Mouse (Mus musculus) spleen, embryonic (tissue): ENCODE measurements around the gene Ephx1.

Experiments used
- CTCF ChIA-PET: fragments of 350-600 bp; sonication (Branson Sonifier 250); formaldehyde crosslinking; loops from one replicate; lab custom pipeline; 2022; lab: Charles Lee

The Ephx1 gene

DNA sequence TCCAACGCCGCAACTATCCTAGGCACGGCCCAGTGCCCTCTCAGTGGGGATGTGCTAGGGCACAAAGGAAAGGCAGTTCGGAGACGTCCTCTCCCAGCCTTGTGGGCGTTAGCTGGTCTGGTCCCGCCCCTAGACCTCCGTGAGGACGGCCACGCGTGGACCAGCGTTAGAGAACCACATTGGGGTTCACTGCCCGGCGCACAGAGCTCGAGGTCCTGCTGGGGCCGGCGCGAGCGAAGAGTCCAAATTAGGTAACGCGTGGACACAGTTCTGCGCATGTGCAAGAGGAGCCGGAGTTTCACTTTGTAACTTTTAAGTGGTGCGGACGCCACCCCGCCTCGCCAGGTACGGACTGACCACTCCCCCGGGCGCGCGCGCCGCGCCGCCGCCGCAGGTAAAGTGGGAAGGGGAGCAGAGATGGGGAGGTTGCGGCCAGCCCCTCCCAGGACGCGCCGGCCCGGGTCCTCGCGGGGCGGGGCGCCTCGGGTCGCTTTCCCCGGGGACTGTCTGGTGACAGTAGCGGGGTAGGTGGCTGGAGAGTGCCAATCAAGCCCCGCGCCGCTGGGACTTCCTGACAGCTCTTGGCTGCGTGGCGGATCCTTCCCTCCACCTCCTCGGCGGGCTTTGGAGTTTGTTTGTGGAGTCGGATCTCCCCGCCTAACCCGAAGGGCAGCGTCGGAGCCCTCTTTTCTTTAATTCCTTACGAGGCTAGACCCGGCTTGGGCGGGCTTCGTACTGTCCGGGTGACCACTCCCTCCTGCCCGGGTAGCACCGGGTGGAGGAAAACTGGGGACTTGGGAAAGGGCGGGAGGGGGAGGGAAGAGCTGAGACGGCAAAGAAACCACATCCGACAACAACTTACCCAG, 78.3 kb downstream of the Ephx1 start, which contains the start of gene Tmem63a:
Gene Tmem63a (plus strand): TSS at position 179 of the 866 bp plus-strand sequence.
- CTCF ChIA-PET: no interaction called here

DNA sequence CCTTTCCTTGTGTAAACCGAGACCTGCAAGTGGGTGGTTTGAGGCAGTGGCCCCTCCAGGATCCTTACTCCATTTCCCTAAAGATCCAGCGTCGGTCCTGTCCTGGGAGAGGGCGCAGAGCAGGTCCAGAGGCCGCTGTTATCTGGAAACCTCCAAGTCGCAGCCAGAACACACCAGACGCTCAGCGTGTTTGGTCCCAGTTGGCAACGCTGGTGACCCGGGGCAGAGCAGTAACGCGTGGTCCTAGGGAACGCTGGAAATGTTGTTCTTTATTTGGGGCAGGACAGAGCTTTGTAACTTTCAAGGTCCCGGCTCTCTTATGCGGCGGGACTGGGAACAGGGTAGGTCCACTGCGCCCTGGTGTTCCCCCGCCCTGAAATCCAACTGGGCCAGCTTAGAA, 79.0 kb downstream of the Ephx1 start:
- CTCF ChIA-PET: interaction anchor here (1.0 kb wide), 1 partner anchor 37 kb away, joined by 5 read pairs; the partner anchor contains the start of gene Pycr2

GRCm38 (mm10) chr1:180940776-180941460, 79.8 kb downstream of the Ephx1 start:
- CTCF ChIA-PET: interaction anchor here (0.6 to 1.0 kb wide), 4 partner anchors 10 to 40 kb away, joined by 3 to 16 read pairs (median 4); partner anchors contain the start of gene Pycr2

DNA sequence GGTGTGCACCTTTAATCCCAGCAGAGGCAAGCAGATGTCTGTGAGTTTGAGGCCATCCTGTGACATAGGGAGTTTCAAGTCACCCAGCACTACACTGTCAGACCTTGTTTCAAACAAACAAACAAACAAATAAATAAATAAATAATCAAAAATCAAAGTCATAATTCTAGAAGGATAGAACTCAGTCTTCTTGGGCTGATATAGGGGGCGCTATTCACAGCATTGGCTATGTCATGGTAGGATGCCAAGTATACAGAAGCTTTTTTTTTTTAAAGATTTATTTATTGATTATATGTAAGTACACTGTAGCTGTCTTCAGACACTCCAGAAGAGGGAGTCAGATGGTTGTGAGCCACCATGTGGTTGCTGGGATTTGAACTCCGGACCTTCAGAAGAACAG, 81.9 kb downstream of the Ephx1 start:
- CTCF ChIA-PET: interaction anchor here (0.6 to 0.7 kb wide), 4 partner anchors 16 to 159 kb away, joined by 4 to 5 read pairs (median 4); no protein-coding TSS in a partner anchor

GRCm38 (mm10) chr1:180937631-180938030, 83.1 kb downstream of the Ephx1 start:
- CTCF ChIA-PET: interaction anchor here (0.6 to 1.0 kb wide), 3 partner anchors 12 to 1178 kb away, joined by 3 to 6 read pairs (median 4); no protein-coding TSS in a partner anchor

GRCm38 (mm10) chr1:180936610-180937398, 83.9 kb downstream of the Ephx1 start:
- CTCF ChIA-PET: interaction anchor here (1.0 kb wide), 1 partner anchor 1178 kb away, joined by 3 read pairs; no protein-coding TSS in a partner anchor

- CTCF ChIA-PET: interaction anchor here (0.5 to 0.8 kb wide), 2 partner anchors 8 to 61 kb away, joined by 3 read pairs; no protein-coding TSS in a partner anchor
These were observed 86.0 kb downstream of the Ephx1 start, which contains the start of gene Lefty1 for GRCm38 (mm10) chr1:180934467-180935419. Gene Lefty1, plus strand, starts transcription at chr1:180935022.

DNA sequence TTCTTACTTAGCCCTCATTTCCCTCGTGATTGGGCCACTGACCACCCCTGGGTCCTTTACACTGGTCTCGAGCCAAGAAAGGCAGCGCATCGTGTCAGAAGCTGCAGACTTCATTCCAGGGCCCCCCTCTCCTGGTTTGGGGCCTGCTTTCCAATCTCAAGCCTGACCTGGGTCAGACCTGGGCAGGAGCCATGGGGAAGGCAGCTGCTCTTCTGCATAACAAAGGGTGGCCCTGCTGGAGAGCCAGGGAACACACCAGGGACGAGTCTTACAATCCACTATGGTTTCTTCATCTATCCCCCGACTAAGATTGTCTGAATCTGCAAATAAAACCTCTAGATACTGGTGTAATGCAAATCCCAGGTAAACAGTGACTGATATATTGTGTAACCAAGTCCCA, 87.0 kb downstream of the Ephx1 start:
- CTCF ChIA-PET: no interaction called here

GRCm38 (mm10) chr1:180931106-180931505, 89.6 kb downstream of the Ephx1 start:
- CTCF ChIA-PET: interaction anchor here (0.6 kb wide), 1 partner anchor 10 kb away, joined by 3 read pairs; no protein-coding TSS in a partner anchor

DNA sequence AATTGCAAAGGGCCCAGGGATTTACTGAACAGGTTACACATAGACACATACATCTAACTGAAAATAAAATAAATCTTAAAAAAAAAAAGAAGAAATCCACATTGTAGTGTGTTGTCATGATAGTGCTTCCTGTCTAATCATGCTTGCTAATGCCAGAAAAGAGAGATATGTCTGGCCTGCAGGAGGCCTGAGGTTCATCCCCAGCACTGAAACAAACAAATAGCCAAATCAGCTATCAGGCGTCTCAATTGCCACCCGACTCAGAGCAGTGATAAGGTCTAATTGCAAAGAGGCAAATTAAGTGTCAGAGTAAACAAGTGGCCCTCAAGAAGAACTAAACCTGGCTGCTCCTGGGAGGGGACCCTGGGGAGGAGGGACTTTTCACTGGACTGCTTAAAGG, 91.1 kb downstream of the Ephx1 start:
- CTCF ChIA-PET: no interaction called here

DNA sequence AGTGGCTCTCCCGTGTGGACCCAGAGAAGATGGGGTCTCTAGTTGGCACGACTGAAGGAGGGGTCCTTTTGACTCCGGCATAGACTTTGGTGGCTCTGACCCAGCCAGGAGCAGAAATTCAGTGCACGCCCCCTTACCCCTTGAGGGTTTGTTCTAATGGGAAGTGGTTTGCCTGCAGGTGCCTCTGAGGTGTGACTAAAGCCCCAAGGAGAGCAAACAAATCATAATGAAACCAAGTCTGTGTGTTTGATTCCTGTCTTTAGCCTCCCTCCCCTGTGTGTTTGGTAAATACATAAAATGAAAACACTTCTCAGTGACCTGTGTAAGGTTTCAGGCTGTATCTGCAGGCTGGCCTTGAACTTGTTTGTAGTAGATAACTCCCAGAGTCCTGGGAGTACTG, 94.4 kb downstream of the Ephx1 start:
- CTCF ChIA-PET: interaction anchor here (1.1 kb wide), 2 partner anchors 9 to 12 kb away, joined by 3 to 6 read pairs; no protein-coding TSS in a partner anchor
